Mouse (Mus musculus): ENCODE measurements around the gene Slc25a18.

The Slc25a18 gene

DNA sequence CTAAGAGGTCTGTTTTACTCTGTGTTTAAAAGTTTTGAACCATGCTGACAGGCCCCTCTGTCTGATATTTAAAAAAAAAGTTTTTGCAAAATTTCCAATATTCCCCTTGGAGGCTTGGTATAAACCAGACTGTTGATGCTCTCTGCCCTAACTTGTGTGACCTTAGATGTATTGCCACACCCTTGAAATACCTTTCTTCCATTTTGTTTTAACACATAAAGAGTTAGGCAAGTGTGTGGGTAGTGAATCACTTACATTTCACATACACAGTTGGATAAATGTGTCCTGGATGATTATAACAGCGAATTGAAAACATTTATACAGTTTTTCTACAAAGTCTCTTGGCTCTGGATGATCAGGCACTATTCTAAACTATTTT, 63.8 kb downstream of the Slc25a18 start:
- no peak for DNase-seq (ENCODE audit: low read depth in 2 of 2, low spot score in 2 of 2)

DNA sequence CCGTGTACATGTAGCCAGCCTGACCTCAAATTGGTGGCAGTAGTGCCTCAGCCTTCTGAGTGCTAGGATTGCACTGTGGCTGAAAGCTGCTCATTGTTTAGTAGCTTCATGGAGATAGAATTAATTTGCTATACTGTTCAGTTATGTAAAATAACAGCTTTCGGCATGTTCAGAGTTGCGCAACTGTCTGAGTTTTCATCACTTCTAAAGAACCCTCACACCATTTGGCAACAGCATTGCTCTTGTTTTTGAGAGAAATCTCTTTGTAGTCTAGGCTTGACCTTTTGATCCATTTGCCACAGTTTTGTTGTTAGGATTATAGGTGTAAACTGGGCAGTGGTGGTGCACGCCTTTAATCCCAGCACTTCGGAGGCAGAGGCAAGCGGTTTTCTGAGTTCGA, 66.9 kb downstream of the Slc25a18 start:
- DNase-seq (ENCODE audit: low read depth in 2 of 2, low spot score in 2 of 2): no peak

DNA sequence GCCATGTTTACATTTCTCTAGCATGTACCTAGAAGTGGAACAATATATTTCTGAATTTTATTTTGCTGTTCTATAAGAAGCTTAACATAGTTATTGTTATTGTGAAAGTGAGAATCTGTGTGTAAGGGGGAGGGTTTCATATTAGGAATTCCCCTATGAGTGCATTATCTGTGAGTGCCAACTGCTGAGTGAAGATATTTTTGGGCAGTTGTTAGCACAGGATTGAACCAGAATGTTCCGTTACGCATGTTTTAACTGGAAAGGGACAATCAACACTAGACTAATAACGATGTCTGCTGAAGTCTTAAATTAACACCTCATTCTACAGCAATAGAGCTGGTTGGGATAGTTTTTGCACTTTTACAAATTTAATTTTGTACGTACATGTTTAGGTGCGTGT, 68.4 kb downstream of the Slc25a18 start:
- DNase-seq (ENCODE audit: low read depth in 2 of 2, low spot score in 2 of 2): no peak
